Mouse (Mus musculus) heart, postnatal 0 days (tissue): ENCODE results near the gene Tectb.
"Not testable (repeated sequence)": the region's sequence is repeated elsewhere in the genome, so short reads cannot be mapped to it uniquely, and the experiment has no call there.

ENCODE experiments used
- CTCF ChIP-seq: IDR thresholded peaks from 2 replicates; pipeline ENCODE4 v1.5.1; 2016; ENCODE audit warnings: antibody characterized with exemption, control low read depth, low read depth
- EP300 ChIP-seq: IDR thresholded peaks from 2 replicates; pipeline ENCODE4 v1.6.1; 2016; ENCODE audit warnings: antibody characterized with exemption, low read depth

GRCm38 (mm10) chr19:55152274-55152673 lies 28.3 kb upstream of the Tectb start:
- not testable (repeated sequence) for TF ChIP-seq CTCF, EP300
